Mouse (Mus musculus) testis, postnatal 14 days (tissue): ENCODE measurements around the gene Fuk.
A peak's percentile ranks its signal among the peaks of the same experiment; 100 is the strongest.
"Not testable (repeated sequence)": the region's sequence is repeated elsewhere in the genome, so short reads cannot be mapped to it uniquely, and the experiment has no call there.

Source experiments
- DNase-seq: peaks from one replicate; pipeline ENCODE4 v3.0.0; 2021; ENCODE audit warnings: low spot score

Fuk gene

DNA sequence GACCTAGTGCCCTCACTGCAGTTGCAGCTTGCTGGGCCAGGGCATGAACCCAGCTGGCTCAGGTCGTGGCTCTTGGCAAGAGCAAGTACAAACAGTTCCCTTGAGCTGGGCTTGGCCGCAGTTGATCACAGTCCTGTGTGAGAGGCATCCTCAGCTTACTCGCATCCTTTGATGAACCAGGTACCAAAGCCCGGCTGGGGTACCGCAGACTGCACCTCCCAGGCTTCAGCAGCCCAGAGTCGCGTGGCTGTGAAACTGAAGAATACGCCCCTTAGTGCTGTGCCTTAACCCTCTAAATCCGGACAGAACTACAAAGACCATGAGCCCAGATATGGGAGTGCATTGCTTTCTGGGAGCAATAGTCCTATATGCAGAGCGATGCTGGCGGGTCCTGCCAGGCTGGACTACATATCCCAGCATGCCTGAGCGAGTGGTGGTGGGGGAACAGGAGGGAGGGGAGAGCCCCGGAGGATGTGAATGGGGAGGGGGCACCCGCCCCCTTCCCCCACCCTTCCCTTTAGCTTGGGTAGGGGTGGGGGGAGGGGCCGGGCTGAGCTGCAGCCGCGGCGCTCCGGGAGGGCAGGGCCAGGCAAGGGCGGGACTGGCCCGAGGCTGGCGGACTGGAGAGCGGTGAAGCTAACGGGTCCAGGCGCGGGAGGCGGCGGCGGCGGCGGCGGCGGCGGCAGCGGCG, 17.2 kb upstream of the Fuk start, which contains the start of gene St3gal2:
Gene St3gal2, plus strand, starts transcription at position 582 of the 691 bp plus-strand sequence.
- DNase-seq = peak; percentile 93

DNA sequence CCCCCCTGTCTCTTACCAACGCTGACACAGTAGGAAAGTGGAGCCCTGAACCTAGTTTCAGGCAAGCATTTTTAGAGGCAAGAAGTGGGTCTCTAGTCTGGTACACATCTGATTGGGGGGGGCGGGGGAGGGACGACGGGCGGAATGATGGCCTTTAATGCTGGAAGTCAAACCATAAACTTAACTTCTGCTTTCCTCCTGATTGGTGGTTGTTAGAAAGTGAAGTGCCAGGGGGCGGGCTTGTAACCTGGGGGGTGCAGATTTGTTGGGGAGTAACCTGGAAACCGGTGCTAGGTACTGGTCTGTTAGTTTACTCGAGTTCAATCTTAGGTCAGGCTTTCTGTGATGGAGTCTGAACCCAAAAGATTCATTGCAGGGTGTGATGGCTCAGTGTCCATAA, 16.2 kb upstream of the Fuk start:
- no peak for DNase-seq

DNA sequence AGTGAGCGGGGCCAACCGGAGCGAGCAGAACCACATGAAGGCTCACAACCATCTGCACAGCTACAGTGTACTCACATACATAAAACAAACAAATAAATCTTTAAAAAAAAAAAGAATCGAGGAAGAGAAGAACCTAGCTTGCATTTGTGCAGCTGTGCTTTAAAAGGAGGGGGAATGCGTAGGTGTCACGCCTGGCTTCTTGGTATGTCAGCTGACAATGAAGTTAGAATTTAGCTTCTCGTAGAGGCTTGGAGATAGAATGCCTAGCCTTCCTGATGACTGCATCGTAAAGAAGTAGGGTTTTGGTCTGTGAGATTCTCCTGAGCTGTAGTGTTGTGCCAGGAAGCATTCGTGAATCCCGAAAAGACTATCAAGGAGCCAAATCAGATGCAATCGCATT, 15.7 kb upstream of the Fuk start:
- DNase-seq = no peak

DNA sequence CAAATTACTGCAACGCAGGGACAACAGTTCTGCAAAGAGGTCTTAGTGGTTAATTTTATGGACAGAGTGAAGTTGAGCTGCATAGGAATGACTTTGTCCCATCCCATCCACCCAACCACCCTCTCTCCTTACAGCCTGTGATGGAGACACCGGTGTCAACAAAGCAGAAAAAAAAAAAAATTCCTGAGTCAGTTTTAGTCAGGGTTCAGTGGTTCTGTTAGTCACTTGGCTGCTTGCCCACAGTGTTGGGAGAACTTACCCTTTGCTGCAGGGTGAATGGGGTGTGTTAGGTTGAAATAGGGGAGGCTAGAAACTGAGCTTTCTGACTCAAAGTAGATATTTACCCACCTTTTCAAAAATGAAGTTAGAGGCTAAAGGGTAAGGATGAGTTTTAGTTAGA, 15.1 kb upstream of the Fuk start:
- no peak for DNase-seq

DNA sequence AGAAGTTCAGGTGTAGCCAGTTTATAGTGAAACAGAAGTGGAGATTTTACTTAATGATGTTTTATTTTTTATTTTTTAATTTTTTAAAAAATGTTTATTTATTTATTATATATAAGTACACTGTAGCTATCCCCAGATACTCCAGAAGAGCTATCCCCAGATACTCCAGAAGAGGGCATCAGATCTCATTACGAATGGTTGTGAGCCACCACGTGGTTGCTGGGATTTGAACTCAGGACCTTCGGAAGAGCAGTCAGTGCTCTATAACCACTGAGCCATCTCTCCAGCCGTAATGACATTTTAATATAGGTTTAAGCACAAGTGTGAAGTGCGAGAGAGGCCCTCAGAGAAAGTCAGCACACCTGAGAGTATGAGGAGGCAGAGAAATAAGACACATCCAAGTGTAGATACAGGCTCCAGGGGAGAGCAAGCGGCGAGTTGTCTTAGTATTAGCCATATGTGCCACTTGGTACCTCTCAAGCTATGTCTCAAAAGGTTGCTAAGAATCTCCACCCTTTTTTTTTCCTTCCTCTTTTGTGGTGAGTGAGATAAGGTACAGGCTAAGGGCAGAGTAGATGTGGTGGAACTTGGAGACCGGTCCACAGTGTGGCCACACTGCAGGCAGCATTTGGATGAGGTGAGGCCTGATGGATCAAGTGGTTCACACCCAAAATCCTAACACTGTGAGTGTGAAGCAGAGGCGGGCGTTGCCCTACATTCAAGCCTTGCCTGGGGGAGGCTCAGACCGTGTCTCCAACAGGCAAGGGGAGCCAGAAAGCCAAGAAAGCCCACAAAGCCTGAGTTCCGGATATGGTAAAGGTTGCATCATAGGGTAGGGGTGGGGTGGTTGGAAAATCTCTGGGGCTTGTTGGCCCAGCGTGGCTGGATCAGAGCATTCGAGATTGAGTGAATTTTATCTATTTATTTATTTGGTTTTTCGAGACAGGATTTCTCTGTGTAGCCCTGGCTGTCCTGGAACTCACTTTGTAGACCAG, 9.6 kb upstream of the Fuk start:
- no peak for DNase-seq

DNA sequence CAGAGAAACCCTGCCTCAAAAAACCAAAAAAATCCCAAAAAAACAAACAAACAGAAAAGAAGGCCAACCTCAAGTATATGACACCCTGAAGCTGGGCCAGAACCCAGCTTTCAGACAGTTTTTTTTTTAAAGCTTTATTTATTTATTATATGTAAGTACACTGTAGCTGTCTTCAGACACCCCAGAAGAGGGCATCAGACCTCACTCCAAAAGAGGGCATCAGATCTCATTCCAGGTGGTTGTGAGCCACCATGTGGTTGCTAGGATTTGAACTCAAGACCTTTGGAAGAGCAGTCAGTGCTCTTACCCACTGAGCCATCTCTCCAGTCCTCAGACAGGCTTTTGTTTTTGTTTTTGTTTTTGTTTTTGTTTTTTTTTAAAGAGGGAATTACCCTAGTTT, 7.6 kb upstream of the Fuk start:
- not testable (repeated sequence) for DNase-seq

DNA sequence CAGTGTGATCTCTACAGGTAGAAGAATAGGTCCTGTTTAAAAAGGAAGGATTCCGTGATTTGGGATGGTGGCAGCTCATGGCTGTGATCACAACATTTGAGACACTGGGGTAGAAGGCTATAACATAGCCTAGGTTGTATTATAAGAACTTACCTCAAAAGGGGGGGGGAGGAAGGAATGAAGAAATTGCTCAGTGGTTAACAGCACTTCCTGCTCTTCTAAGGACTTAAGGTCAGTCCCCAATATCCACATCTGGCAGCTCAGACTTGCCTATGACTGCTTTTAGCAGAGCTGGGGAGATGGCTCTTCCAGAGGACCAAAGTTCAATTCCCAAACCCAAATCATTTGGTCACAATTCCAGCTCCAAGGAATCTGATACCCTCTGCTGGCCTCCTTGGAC, 4.4 kb upstream of the Fuk start:
- no peak for DNase-seq

DNA sequence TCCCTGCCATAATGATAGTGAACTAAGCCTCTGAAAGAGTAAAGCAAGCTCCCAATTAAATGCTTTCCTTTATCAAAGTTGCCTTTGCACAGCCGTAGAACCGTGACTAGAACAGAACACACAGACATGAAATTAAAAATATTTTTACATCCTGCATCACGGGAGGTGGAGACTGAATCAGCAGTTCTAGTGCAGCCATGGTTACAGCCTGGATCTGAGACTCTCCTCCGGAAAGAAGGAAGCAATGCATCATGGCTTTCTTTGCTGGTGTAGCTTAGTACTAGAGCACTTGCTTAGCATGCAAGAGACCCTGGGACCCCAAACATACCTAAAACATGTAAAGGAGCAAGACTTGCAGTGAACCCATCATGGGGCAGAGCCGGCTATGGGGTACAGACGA, 3.1 kb upstream of the Fuk start:
- DNase-seq = no peak

DNA sequence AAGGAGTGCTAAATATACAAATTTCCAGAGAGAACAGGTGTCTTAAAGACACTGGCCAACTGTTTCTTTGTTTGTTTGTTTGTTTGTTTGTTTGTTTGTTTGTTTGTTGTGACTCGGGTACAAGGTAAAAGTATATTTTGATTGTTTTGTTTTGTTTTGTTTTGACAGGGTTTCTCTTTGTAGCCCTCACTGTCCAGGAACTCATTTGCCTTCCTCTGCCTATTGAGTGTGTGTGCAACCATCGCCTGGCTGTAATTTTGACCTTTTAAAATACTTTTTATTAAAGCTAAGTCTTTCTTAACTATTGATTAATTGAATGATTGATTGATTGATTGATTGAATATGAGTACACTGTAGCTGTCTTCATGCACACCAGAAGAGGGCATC, 284 bp upstream of the Fuk start:
- no peak for DNase-seq

DNA sequence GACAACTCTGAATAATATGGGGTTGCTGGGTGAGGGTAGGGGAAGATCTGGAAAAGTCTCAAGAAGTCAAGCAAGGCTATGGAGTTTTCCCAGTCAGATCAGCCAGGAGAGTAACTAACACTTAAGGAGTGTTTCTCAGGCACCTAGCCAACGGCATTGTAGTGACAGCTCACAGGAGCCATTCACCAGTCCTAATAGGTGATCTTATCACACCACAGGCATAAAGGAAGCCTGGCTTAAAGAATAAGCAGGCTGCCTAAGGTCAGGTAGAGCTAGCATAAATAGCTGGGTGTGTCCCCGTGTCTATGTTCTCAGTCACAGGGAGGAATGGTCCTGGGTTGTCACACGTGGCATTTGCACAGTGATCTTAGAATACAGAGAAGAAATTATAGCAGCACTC, 1.2 kb downstream of the Fuk start:
- DNase-seq = no peak

DNA sequence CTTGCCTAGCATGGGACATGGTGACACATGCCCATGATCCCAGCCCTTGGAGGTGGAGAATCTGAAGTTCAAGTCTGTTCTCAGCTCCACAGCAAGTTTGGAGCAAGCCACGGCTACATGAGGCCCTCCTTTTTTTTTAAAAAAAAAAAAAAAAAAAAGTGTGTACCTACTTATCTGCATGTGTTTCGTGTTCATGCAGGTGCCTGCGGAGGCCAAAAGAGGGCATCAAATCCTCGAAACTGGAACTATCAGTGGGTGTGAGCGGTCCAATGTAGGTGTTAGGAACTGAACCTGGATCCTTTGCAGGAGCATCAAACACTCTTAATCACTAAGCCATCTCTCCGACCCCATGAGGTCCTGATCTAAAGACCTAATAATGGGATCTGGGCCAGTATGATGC, 4.8 kb downstream of the Fuk start:
- DNase-seq = no peak

DNA sequence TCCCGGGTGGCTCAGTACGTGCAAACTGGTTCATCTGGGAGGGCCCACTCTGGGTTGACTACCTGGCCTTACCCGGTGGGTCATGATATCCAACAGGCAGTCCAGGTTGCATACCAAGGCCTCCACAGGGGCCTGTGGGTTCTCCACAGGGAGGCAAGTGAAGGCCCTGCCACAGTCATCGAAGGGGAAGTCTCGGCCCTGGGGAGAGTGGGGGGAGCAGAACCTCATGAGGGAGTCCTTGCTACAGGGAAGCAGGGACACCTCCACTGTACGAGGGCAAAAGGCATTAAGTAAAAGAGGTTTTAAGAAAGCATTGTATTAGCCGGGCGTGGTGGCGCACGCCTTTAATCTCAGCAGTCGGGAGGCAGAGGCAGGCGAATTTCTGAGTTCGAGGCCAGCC, 6.5 kb downstream of the Fuk start:
- DNase-seq = no peak

DNA sequence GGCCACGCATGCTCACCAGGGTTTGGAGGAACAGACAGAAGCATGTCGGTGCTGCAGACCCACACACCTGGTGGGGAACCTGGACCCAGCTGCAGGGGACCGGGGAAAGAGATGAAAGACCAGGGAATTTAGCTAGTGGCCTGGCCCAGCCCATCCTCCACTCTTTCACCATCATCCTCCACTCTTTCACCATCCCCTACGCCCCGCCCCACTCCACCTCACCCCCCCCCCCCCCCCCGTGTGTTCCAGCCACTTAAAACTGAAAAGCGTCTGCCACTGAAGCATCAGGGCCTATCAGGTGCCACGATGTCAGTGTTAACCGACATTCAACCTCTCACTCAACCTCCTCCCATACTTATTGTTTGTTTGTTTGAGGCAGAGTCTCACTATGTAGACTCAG, 7.0 kb downstream of the Fuk start:
- DNase-seq = no peak

DNA sequence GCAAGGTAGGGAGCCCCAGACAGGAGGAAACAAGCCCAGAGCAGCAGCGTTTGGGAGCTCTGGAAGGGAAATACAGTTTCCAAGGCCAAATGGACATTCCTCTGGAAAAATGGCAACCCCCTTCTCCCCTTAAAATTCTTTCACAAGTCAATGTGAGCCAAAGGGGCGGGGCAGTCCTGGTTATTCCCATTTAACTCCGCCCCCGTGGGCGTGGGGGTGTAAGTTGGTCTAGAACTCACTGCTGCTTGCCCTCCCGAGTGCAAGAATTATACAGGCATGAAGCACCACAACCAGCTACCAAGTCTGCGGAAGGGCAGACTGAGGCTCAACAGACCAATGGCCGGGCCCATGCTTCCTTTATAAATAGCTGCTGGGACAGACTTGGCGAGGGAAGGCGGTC, 7.4 kb downstream of the Fuk start:
- no peak for DNase-seq

DNA sequence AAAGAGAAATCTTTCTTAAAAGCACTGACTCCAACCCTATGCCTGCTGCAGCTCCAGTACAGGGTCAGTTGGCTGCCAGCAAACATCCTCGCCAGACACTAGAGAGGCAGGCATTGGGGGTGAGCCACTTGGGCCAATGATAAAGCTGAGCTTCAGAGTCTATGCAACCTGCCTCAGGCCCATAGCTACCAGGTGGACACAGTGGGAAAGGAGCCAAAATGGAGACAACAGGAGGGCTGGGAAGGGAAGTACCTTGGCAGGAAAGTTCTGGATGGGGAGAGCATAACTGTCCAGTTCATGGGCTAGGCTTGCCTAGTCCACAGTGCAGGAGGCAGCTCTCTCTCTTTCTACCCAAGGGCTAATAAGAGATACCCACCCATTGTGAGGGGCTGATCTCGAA, 9.4 kb downstream of the Fuk start:
- no peak for DNase-seq

DNA sequence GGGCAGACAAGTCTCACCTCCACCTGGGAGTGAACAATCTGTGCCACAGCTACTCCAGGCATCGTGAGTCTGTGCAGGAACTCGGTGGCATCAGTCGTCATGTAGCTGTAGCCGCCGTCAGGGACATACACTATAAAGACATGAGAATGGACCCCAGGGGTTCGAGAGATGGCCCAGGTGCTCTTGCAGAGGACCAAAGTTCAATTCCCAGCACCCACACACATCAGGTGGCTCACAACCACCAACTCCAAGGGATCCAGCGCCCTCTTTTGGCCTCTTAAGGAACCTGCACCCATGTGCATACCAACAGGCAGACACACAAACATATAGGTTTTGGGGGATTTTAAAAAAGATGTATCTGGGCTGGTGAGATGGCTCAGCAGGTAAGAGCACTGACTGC, 10.2 kb downstream of the Fuk start:
- DNase-seq = no peak

DNA sequence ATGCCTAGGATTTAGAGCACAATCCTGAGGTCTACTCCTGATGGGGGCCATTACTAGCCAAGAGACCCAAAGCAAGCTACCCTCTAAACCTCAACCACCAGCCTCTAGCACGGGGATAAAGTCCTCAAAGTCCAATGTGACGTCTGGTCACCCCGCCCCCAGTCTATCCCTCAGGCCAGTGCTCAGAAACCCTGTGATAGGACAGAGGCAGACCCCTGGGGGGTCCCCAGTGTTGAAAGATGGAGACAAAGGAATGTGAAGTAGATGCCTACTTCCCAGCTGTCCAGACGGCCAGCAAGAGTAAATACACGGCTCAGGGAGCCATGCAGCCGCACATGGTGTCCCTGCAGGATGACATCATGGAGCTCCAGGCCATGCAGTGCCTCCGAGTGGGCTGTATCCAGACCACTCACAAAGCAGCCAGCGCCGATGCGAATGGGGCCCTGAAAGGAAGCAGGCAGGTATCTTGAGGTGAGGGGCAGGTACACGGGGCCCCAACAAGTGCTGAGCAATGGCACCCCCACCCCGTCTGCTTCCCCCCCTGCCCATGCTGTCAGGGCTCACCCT, 12.3 kb downstream of the Fuk start:
- no peak for DNase-seq

DNA sequence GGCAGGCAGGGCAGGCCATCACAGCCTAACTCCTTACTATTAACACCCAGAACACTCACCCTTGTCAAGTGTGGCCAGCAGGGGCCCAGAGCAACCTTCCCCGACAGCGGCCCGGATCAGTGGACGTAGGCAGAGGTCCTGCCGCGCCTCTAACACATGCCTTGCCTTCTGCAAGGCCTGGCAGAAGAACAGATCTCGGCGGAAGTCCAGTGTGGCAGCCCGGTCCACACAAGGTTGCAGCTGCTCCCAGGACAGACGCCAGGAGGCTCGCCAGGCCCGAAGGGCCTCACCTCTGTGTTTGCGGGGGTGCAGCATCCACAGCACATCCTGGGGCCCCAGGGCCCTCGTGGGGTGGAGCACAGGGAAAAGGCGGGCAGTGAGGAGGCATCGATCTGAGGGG, 13.4 kb downstream of the Fuk start:
- DNase-seq = no peak

DNA sequence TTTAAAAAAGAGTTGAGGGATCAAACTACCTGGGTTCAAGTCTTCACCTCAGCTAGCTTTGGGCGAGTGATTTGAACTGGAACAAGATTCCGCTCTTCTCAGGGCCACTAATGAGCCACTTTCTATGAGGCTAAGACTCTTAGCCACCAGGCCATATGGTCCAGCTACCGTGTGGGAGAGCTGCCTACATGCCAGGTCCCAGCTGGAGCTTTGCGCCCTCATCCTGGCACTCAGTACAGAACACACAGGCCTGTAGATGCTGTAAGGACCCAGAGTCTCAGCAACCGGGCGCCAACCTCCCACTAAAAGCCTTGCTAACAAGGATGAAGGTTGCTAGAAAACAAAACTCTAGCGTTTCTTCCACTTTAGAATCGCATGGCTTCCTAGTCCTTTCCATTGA, 13.8 kb downstream of the Fuk start:
- no peak for DNase-seq

DNA sequence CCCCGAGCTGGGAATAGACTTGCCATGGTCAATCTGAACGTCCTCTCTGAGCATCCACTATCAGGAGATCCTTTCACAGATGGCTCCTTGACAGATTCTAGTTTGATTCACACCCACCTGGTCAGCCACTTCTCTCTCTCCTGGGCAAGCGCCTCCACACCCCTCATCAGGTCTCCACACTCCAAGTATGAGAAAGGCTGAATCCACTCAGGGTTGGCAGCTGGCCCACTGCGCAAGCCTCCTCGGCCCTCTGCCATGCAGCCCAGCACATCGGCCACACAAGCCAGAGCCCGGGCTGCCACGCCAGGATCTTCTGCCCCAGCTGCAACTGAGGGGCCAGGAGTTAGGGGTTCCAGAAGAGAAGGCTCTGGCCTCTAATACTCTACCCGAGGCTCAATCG, 14.7 kb downstream of the Fuk start:
- no peak for DNase-seq

DNA sequence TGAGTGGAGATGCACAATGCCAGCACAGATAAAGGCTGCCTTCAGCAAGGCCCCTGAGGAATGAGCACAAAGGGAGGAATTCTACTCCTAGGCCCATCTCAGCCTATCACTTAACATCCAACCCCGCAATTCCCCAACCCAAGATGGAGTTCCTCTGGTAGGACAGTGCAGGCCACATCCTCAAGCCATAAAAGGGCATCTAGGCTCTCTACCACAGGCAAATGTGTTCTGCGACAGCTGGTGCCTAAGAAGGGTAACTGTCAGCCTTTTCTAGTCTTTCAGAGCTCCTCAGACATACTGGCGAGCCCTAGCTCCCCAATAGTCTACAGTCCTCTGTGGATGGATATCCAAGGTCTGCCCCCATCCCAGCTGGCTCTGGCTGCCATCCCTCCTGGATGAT, 15.7 kb downstream of the Fuk start:
- DNase-seq = no peak

DNA sequence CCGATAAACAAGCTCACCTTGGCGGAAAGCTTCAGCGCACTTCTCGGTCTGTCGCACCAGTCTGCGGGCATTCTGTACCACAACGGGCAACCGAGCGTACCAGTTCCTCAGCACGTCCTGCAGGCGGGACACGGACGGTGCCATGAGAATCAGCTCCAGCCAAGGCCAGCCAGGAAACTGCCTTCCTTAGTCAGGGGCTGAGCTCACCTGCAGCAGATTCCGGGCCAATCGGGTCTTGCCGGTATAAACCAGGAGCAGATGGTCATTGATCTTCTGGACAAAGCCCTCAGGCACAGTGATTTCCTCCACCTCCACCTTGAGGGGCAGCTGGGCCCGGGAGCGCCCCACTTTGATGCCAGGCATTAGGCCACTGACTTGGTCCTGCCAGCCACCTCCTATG, 18.5 kb downstream of the Fuk start:
- no peak for DNase-seq

DNA sequence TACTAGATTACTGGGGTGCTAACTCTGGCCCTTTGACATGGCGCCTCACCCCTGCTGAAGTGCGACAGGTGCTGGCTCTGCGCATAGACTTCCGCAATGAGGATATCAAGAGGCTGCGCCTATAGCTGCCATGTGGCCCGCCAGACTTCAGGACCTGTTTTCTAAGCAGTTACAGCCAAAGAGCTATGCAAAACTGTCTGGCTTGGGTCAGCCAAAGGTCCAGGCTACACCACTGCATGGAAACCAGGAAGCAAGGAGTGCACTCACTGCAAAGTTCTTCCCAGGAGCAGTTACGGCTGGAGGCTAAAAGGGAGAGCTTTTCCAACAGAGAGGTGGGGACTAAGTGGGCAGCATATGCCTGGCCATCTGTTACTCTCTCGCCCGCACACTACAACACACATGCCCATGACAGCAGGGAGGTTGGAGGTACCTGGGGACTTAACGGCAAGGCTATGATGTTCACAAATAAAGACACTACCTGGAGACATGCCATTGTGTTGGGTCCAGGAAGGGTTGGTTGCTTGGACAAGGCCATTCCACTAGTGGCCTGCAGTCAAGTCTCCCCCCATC, 20.5 kb downstream of the Fuk start:
- DNase-seq = no peak
